Mouse (Mus musculus) ES-E14 (cell line): Measurements from ENCODE around the gene Rpl37.

ENCODE experiments used
- CHD2 ChIP-seq: IDR thresholded peaks from 2 replicates; pipeline ENCODE4 v1.6.1; 2014; ENCODE audit warnings: mild to moderate bottlenecking, low read depth, low read length, inconsistent platforms
- HCFC1 ChIP-seq: IDR thresholded peaks from 2 replicates; pipeline ENCODE4 v1.6.1; 2012; ENCODE audit warnings: low read length, inconsistent platforms, borderline replicate concordance; ENCODE audit not compliant: insufficient read depth
- MAFK ChIP-seq: IDR thresholded peaks from 2 replicates; pipeline ENCODE4 v1.6.1; 2014; ENCODE audit warnings: mild to moderate bottlenecking, low read depth, low read length, inconsistent platforms; ENCODE audit not compliant: insufficient read depth
- ZC3H11A ChIP-seq: IDR thresholded peaks from 2 replicates; pipeline ENCODE4 v1.6.1; 2012; ENCODE audit warnings: low read depth, mild to moderate bottlenecking, inconsistent platforms, low read length, borderline replicate concordance
- ZNF384 ChIP-seq: IDR thresholded peaks from 2 replicates; pipeline ENCODE4 v1.6.1; 2012; ENCODE audit warnings: low read depth, low read length, inconsistent platforms

DNA sequence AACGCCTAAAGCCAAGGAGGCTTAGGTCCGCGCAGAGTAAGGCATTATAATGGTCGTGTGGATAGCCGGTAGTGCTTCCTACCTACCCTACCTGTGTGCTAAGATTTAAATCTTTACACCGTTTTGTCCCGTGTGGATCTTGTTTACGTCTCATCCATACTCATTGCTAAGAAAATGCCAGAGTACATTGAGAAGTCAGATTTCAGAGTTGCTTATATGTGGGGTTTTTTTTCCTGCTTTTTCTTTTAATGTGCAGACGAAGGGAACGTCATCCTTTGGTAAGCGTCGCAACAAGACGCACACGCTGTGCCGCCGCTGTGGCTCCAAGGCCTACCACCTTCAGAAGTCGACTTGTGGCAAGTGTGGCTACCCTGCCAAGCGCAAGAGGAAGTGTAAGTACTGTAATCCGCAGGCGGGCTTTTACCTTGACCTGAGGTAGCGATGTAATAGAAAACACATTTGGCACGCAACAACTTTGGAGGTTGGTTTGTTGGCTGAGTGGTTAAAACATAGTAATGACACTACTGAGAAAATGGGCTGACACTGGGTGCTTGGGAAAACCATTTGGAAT, 671 bp downstream of the Rpl37 start:
- TF ChIP-seq MAFK (no peak), CHD2 (no peak), ZNF384 (no peak), HCFC1 (no peak), ZC3H11A (no peak)
